Mouse (Mus musculus): ENCODE data around the gene Rarb.

Gene Rarb

DNA sequence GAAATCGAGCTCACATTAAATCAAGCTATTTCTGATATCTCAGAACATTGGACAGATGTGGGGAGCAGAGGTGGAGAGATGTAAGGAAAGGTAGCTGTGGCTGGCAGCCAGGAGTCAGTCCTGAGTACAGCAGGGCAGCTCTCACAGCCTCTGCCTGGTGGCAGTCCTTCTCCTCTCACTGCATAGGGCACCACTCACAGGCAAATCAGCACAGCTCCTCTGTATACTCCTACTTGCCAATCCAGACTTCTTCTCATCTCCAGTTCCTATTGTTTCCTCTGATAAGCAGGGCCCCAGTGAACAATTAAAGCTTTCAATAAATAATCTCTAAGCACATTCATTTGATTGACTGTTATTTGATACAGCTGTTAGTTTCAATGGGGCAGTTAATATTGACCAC is 252.0 kb downstream of the Rarb start:
- Histone ChIP-seq H3K36me3 (ENCODE audit: insufficient read depth, low read length) (no peaks in the 10 kb centered on the region), H3K4me3 (replicated peaks; ENCODE audit: low read length) (no peak overlapping the region), H3K9me3 (ENCODE audit: low read length) (no peaks in the 10 kb centered on the region), H3K27me3 (ENCODE audit: insufficient read depth, low read length) (no peaks in the 10 kb centered on the region), H3K4me1 (replicated peaks; ENCODE audit: low read depth, low read length) (no peaks in the 10 kb centered on the region)
- no peak for TF ChIP-seq POU5F1 (IDR thresholded peaks at IDR 0.05; ENCODE audit: borderline replicate concordance, low read length)
- no peak for TF ChIP-seq CTCF (conservative IDR thresholded peaks at IDR 0.05; ENCODE audit: low read length)

DNA sequence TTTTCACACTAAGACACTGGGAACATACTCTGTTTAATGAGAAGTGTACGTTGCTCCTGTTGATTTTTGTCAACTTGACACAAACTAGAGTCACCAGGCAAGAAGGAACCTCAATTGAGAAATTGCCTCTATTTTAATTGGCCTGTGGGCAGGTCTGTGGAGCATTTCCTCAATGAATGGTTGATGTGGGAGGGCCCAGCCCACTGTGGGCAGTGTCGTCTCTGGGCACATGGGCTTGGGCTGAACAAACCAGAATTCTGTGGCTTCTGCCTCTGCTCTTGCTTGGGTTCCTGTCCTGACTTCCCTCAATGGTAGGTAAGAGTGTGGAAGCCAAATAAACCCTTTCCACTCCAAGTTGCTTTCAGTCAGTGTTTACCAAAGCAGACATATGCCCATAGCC is 255.0 kb downstream of the Rarb start:
- H3K9me3 ChIP-seq (ENCODE audit: low read length): peaks cover under 1% of the 10 kb centered on the region; the same call in 1 of the 2 replicates
- no peaks in the 10 kb centered on the region for H3K27me3 ChIP-seq (ENCODE audit: insufficient read depth, low read length)
- no peaks in the 10 kb centered on the region for H3K4me1 ChIP-seq (replicated peaks; ENCODE audit: low read depth, low read length)
- no peaks in the 10 kb centered on the region for H3K36me3 ChIP-seq (ENCODE audit: insufficient read depth, low read length)
- TF ChIP-seq CTCF (conservative IDR thresholded peaks at IDR 0.05; ENCODE audit: low read length) (no peak), NANOG (IDR thresholded peaks at IDR 0.05; ENCODE audit: borderline replicate concordance, low read length) (no peak), POU5F1 (IDR thresholded peaks at IDR 0.05; ENCODE audit: borderline replicate concordance, low read length) (no peak)
- H3K4me3 ChIP-seq (replicated peaks; ENCODE audit: low read length): no peak overlapping the region

DNA sequence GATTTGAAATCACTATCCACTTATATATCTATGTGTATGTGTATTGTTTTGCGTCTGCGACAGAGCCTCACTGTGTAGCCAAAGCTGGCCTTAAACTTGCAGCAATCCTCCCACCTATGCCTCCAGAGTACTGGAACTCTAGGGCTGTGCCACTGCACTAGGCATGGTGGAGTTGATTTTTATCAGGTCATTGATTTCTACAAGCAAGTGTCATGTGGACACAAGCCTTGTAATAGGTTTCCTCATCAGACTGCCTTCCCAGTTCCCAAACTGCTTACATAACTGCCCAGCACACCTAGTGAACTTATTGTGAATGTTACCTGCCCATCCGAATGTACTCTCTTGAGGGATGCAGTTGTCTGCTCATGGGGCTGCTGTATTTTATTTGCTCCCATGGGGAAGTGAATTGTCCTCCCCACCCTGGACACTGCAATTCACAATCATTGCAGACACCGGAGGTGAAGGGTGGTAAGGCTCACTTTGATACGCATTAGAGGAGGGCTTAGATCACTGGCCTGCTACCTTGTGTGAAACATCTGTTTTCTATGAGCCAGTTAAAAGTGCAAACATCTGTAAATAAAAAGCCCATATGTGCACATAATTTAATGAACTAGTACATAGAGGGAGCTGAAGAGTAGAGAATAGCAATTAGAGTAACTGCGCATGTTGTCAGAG is 257.3 kb downstream of the Rarb start:
- Histone ChIP-seq H3K4me3 (replicated peaks; ENCODE audit: low read length) (no peak overlapping the region), H3K9me3 (ENCODE audit: low read length) (peaks cover 12% of the 10 kb centered on the region; the same call in 1 of the 2 replicates), H3K4me1 (replicated peaks; ENCODE audit: low read depth, low read length) (no peaks in the 10 kb centered on the region), H3K36me3 (ENCODE audit: insufficient read depth, low read length) (no peaks in the 10 kb centered on the region), H3K27me3 (ENCODE audit: insufficient read depth, low read length) (no peaks in the 10 kb centered on the region)
- TF ChIP-seq CTCF (conservative IDR thresholded peaks at IDR 0.05; ENCODE audit: low read length) (no peak), POU5F1 (IDR thresholded peaks at IDR 0.05; ENCODE audit: borderline replicate concordance, low read length) (no peak), NANOG (IDR thresholded peaks at IDR 0.05; ENCODE audit: borderline replicate concordance, low read length) (no peak)

DNA sequence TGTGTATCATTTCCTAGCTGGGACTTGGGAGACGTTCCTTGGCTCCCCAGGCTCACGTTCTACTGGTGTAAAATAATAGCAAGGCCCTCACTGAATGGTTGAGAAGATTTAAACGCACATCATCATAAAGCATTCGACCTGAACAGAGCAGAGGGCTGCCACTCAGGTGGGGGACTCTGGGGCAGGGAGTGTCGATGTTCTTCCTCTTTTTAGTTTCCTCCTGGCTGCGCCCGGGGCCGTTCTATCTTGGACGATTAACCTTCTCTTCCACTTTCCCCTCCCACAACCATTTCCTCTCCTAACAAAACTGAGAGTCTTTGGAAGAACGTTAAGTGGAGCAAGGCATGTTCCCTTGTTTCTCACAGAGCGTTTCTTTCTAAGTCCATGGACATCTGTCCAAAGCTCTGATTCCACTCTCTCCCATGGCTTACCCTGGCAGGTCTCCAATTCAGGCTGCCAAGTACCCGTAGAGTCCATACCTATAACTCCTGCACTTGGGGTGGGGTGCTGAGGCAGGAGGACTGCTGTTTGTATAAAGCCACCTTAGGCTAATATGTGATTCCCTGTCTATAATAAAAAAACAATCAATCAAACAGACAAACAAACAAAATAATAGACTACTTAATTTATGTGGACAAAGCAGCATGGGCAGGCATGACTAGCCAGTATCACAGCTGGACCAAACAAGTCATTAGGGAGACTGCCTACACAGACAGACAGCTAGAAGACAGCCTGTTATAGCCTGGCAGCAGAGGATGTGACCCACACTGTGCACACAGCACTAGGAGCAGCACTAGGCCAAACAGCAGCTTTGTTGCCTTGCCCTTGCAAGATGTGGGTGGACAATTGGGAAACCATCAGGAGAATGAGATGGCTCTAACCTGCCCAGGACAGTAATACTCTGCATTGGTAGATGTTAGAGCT is 259.4 kb downstream of the Rarb start:
- H3K36me3 ChIP-seq (ENCODE audit: insufficient read depth, low read length): no peaks in the 10 kb centered on the region
- H3K27me3 ChIP-seq (ENCODE audit: insufficient read depth, low read length): no peaks in the 10 kb centered on the region
- TF ChIP-seq NANOG (IDR thresholded peaks at IDR 0.05; ENCODE audit: borderline replicate concordance, low read length): no peak
- peaks cover 18% of the 10 kb centered on the region; the same call in 1 of the 2 replicates for H3K9me3 ChIP-seq (ENCODE audit: low read length)
- H3K4me1 ChIP-seq (replicated peaks; ENCODE audit: low read depth, low read length): no peaks in the 10 kb centered on the region
- H3K4me3 ChIP-seq (replicated peaks; ENCODE audit: low read length): no peak overlapping the region

DNA sequence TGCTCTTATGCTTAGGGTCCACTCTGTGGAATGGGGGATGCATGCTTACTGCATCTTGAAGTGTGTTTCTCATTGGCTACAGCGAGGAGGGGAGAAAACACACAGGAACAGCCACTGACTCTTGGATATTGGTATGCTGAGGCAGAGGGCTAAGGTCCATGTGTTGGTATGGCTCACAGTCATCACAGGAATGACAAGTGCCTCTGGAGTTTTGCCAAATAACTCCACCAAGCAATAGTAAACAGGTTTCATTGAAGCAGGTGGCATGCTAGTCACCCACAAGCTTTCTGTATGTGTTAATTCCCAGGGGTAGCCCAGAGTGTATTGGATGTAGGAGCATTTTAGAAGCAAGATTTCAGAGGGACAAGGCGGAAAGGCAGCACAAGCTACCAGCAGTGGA is 260.9 kb downstream of the Rarb start:
- TF ChIP-seq POU5F1 (IDR thresholded peaks at IDR 0.05; ENCODE audit: borderline replicate concordance, low read length) (no peak), CTCF (conservative IDR thresholded peaks at IDR 0.05; ENCODE audit: low read length) (no peak), NANOG (IDR thresholded peaks at IDR 0.05; ENCODE audit: borderline replicate concordance, low read length) (no peak)
- H3K27me3 ChIP-seq (ENCODE audit: insufficient read depth, low read length): no peaks in the 10 kb centered on the region; the same call in 1 of the 2 replicates
- H3K4me3 ChIP-seq (replicated peaks; ENCODE audit: low read length): no peak overlapping the region

GRCm38 (mm10) chr14:16554643-16555459 is 264.1 kb downstream of the Rarb start:
- Histone ChIP-seq H3K4me3 (replicated peaks; ENCODE audit: low read length) (no peak overlapping the region), H3K36me3 (ENCODE audit: insufficient read depth, low read length) (no peaks in the 10 kb centered on the region), H3K9me3 (ENCODE audit: low read length) (peaks cover 18% of the 10 kb centered on the region; the same call in 1 of the 2 replicates), H3K4me1 (replicated peaks; ENCODE audit: low read depth, low read length) (no peaks in the 10 kb centered on the region), H3K27me3 (ENCODE audit: insufficient read depth, low read length) (no peaks in the 10 kb centered on the region; the same call in 1 of the 2 replicates)
- TF ChIP-seq CTCF (conservative IDR thresholded peaks at IDR 0.05; ENCODE audit: low read length) (no peak), NANOG (IDR thresholded peaks at IDR 0.05; ENCODE audit: borderline replicate concordance, low read length) (no peak), POU5F1 (IDR thresholded peaks at IDR 0.05; ENCODE audit: borderline replicate concordance, low read length) (no peak)

More for the DNA sequence above, 260.9 kb downstream of the Rarb start:
- peaks cover 18% of the 10 kb centered on the region; the same call in 1 of the 2 replicates for H3K9me3 ChIP-seq (ENCODE audit: low read length)
- H3K4me1 ChIP-seq (replicated peaks; ENCODE audit: low read depth, low read length): no peaks in the 10 kb centered on the region
- H3K36me3 ChIP-seq (ENCODE audit: insufficient read depth, low read length): no peaks in the 10 kb centered on the region

DNA sequence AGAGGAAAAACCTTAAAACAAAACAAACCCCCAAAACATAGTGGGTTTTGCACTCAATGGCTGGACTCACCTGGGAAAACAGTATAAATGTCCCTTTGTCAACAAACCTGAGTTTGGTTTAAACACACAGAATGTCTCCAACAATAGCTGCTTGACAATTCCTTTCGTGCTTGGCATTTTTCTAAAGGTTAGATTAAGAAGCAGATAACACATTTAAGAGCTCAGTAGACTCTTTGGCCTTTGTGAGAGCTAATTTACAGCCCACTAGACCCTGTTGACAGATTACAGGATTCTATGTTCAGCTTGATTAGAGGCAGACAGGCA is 264.7 kb downstream of the Rarb start:
- Histone ChIP-seq H3K4me1 (replicated peaks; ENCODE audit: low read depth, low read length) (no peaks in the 10 kb centered on the region), H3K36me3 (ENCODE audit: insufficient read depth, low read length) (no peaks in the 10 kb centered on the region), H3K4me3 (replicated peaks; ENCODE audit: low read length) (no peak overlapping the region), H3K9me3 (ENCODE audit: low read length) (peaks cover 18% of the 10 kb centered on the region; the same call in 1 of the 2 replicates), H3K27me3 (ENCODE audit: insufficient read depth, low read length) (no peaks in the 10 kb centered on the region; the same call in 1 of the 2 replicates)
- no peak for TF ChIP-seq NANOG (IDR thresholded peaks at IDR 0.05; ENCODE audit: borderline replicate concordance, low read length)
- no peak for TF ChIP-seq CTCF (conservative IDR thresholded peaks at IDR 0.05; ENCODE audit: low read length)
- TF ChIP-seq POU5F1 (IDR thresholded peaks at IDR 0.05; ENCODE audit: borderline replicate concordance, low read length): no peak

- Histone ChIP-seq H3K4me1 (replicated peaks; ENCODE audit: low read depth, low read length) (no peaks in the 10 kb centered on the region), H3K27me3 (ENCODE audit: insufficient read depth, low read length) (no peaks in the 10 kb centered on the region; the same call in 1 of the 2 replicates), H3K4me3 (replicated peaks; ENCODE audit: low read length) (no peak overlapping the region), H3K36me3 (ENCODE audit: insufficient read depth, low read length) (no peaks in the 10 kb centered on the region), H3K9me3 (ENCODE audit: low read length) (peaks cover 7% of the 10 kb centered on the region; the same call in 1 of the 2 replicates)
- no peak for TF ChIP-seq POU5F1 (IDR thresholded peaks at IDR 0.05; ENCODE audit: borderline replicate concordance, low read length)
- TF ChIP-seq NANOG (IDR thresholded peaks at IDR 0.05; ENCODE audit: borderline replicate concordance, low read length): no peak
Observed at GRCm38 (mm10) chr14:16552293-16552692, 266.7 kb downstream of the Rarb start.
